Mouse (Mus musculus) gastrocnemius, postnatal 10 days (tissue): ENCODE measurements around the gene Rrad. TPM values are rescaled to one million over a fixed set of nuclear protein-coding genes. Genes with fewer than 3 reads are reported as not detected.

Experiments
- total RNA-seq, 2 experiments: library from RNA; stranded (reverse); gene quantifications; 2 replicates each; pipeline ENCODE4 v1.2.3; 2021

Gene Rrad
- total RNA-seq, 2 experiments from 2014 or later = 17.0 to 34.2 TPM

Other genes starting within 250 kb of the Rrad start
- gene Cmtm4, start 235.5 kb downstream of the Rrad start, total RNA-seq = 1 to 10 TPM; 6.3 to 7.6 TPM
- 100 to 1,000 TPM; 101 to 112 TPM for gene Dync1li2, start 188.3 kb downstream of the Rrad start, total RNA-seq
- gene Terb1, start 121.4 kb downstream of the Rrad start, total RNA-seq = not detected
- gene Nae1, start 96.7 kb downstream of the Rrad start, total RNA-seq = 10 to 100 TPM; 27.0 to 27.4 TPM
- gene Car7, start 96.6 kb downstream of the Rrad start, total RNA-seq = 1 to 10 TPM in 1 of 2 experiments, under 1 TPM in 1; 0.56 to 1.6 TPM
- gene Pdp2, start 39.9 kb downstream of the Rrad start, total RNA-seq = 1 to 10 TPM; 3.8 to 4.7 TPM
- under 1 TPM; 0.54 to 0.63 TPM for gene Cdh16, start 6.9 kb downstream of the Rrad start, total RNA-seq
- 10 to 100 TPM; 38.3 to 48.5 TPM for gene Ciao2b, start 10.6 kb upstream of the Rrad start, total RNA-seq
- gene Ces2a, start 102.7 kb upstream of the Rrad start, total RNA-seq = not detected
- under 1 TPM; 0.18 to 0.19 TPM for gene Ces2b, start 200.2 kb upstream of the Rrad start, total RNA-seq
- gene Ces2c, start 215.7 kb upstream of the Rrad start, total RNA-seq = under 1 TPM; 0.28 to 0.41 TPM